Mouse (Mus musculus) erythroblast, embryonic 14.5 days (primary cell): Measurements from ENCODE around the gene Ppp1r12c.

ENCODE experiments used
- GATA1 ChIP-seq: IDR thresholded peaks from 2 replicates; pipeline ENCODE4 v1.6.1; 2012; ENCODE audit warnings: low read length, inconsistent platforms, mixed read lengths
- TAL1 ChIP-seq: IDR thresholded peaks from 3 replicates; pipeline ENCODE4 v1.6.1; 2012; ENCODE audit warnings: low read length, inconsistent platforms, mixed read lengths

- no peak for TF ChIP-seq TAL1
- TF ChIP-seq GATA1 = no peak
These were observed at the start of gene Ppp1r12c for GRCm38 (mm10) chr7:4501558-4502397.
